ENCODE assay signal across 11 mouse cellular contexts in genomic region chrX:143906699-143907471, GRCm38 (mm10). TPM values are rescaled to one million over a fixed set of nuclear protein-coding genes. Genes with fewer than 3 reads are reported as not detected.
DNase-seq lines count a peak whose midpoint lies in the region; ATAC-seq and TF ChIP-seq lines count a peak whose summit lies in the region.
"Had no signal": no experiment of that assay in that cellular context is flagged by ENCODE, and none has a peak within 500 bp of the region (broad histone marks: within the 10 kb centered on the region; RNA-seq: fewer than 3 reads in every experiment).

No protein-coding gene starts in this region.

- ATAC-seq in limb, embryonic 14.5 days (ENCODE audit: low FRiP score, low read depth), result peak; percentile 80; the same call in 1 of the 2 replicates
- ATAC-seq in stomach, embryonic 16.5 days (ENCODE audit: insufficient read depth, low FRiP score), result peak; percentile 77; the same call in 1 of the 2 replicates

- peak; percentile 56 for DNase-seq in embryo, embryonic 10 days (ENCODE audit: low spot score)
- DNase-seq in embryo, embryonic 9.5 days (ENCODE audit: extremely low spot score), result no peak
- DNase-seq in right cerebral cortex, adult 18-20 months, result peak; percentile 10
- DNase-seq in right cerebral cortex, postnatal 36 days (ENCODE audit: low spot score in 2 of 2), result no peak
- DNase-seq in limb, embryonic 14.5 days (ENCODE audit: low spot score), result peak; percentile 56
- DNase-seq in adrenal gland, postnatal 36 days, result no peak
- DNase-seq in adrenal gland, adult 2 months, result no peak
- DNase-seq: layer of hippocampus, postnatal 36 days had no signal

- no peak overlapping the region for H3K4me2 ChIP-seq in limb, embryonic 14.5 days (replicated peaks; ENCODE audit: low read depth, low read length, severe bottlenecking)
- H3K4me2 ChIP-seq in stomach, embryonic 16.5 days (ENCODE audit: low read depth, low read length), result no peak overlapping the region

- no peaks in the 10 kb centered on the region for H3K27me3 ChIP-seq in limb, embryonic 14.5 days (ENCODE audit: control insufficient read depth, insufficient read depth, low read length)
- H3K27me3 ChIP-seq in stomach, embryonic 16.5 days (ENCODE audit: control insufficient read depth, insufficient read depth, low read length), result no peaks in the 10 kb centered on the region; the same call in 1 of the 2 replicates

- no peaks in the 10 kb centered on the region for H3K4me1 ChIP-seq in limb, embryonic 14.5 days (ENCODE audit: control insufficient read depth, insufficient read depth, low read length)
- H3K4me1 ChIP-seq in stomach, embryonic 16.5 days (ENCODE audit: control insufficient read depth, insufficient read depth, low read length), result no peaks in the 10 kb centered on the region; the same call in 1 of the 2 replicates
- H3K4me1 ChIP-seq: heart, embryonic 10.5 days had no signal

- H3K36me3 ChIP-seq in limb, embryonic 14.5 days (ENCODE audit: control insufficient read depth, insufficient read depth, low read length), result no peaks in the 10 kb centered on the region
- H3K36me3 ChIP-seq in stomach, embryonic 16.5 days (ENCODE audit: control insufficient read depth, insufficient read depth, low read length), result no peaks in the 10 kb centered on the region
- H3K36me3 ChIP-seq: heart, embryonic 10.5 days had no signal

- H3K9me3 ChIP-seq in limb, embryonic 14.5 days (ENCODE audit: control insufficient read depth, low read length), result no peaks in the 10 kb centered on the region
- no peaks in the 10 kb centered on the region for H3K9me3 ChIP-seq in stomach, embryonic 16.5 days (replicated peaks; ENCODE audit: control insufficient read depth, low read length)
- H3K9me3 ChIP-seq: heart, embryonic 10.5 days had no signal

- H3K27ac ChIP-seq in limb, embryonic 14.5 days (replicated peaks; ENCODE audit: low read depth, low read length), result no peak overlapping the region
- no peak overlapping the region; the same call in 1 of the 2 replicates for H3K27ac ChIP-seq in stomach, embryonic 16.5 days (ENCODE audit: low read length)
- H3K27ac ChIP-seq: heart, embryonic 10.5 days had no signal

- H3K4me3 ChIP-seq in limb, embryonic 14.5 days (replicated peaks; ENCODE audit: low read length), result no peak overlapping the region
- H3K4me3 ChIP-seq in stomach, embryonic 16.5 days (replicated peaks; ENCODE audit: low read length), result no peak overlapping the region
- H3K4me3 ChIP-seq: heart, embryonic 10.5 days; myocyte had no signal

- H3K9ac ChIP-seq in limb, embryonic 14.5 days (ENCODE audit: low read depth, low read length, severe bottlenecking), result no peak overlapping the region
- H3K9ac ChIP-seq in stomach, embryonic 16.5 days (ENCODE audit: low read length), result no peak overlapping the region

- WGBS in limb, embryonic 14.5 days, result 42% methylated on average over 3 of the region's 3 CpGs
- WGBS in stomach, embryonic 16.5 days, result 21% methylated on average over 3 of the region's 3 CpGs

- no peak for TF ChIP-seq POLR2A in limb, embryonic 14.5 days (IDR thresholded peaks at IDR 0.05; ENCODE audit: borderline replicate concordance, extremely low read depth, insufficient read depth, insufficient read length)

RNA-seq across cellular contexts. Expression of gene Dcx, which starts 26.2 kb away (rescaled TPM):
- polyA plus RNA-seq in limb, embryonic 14.5 days (2012; rRNA removed), result 10.5 TPM in 2 replicates
- 12.2 and 13.0 TPM in 2 replicates for polyA plus RNA-seq in limb, embryonic 14.5 days (2014; fragmentation: Nextera tagmentation; extraction: Ambion mirVana)
- 5.7 and 7.0 TPM in 2 replicates for polyA plus RNA-seq in stomach, embryonic 16.5 days (2015; fragmentation: Nextera tagmentation; extraction: Ambion mirVana)
- under 1 TPM; 0.20 to 0.33 TPM for total RNA-seq in adrenal gland, postnatal 36 days (2021)
- under 1 TPM; 0.55 to 0.62 TPM for total RNA-seq in adrenal gland, adult 2 months (2021)
- polyA plus RNA-seq in adrenal gland, adult 2 months (2012; rRNA removed), result 0.03 TPM in 1 of 2 replicates, not detected in the other

Comparison
In these comparisons a context has a peak if more than half of its experiments do, and no peak if none do; other contexts are left out.
1. DNase-seq: peak in embryo, embryonic 10 days (single experiment), right cerebral cortex, adult 18-20 months (single experiment) and limb, embryonic 14.5 days (single experiment); none in embryo, embryonic 9.5 days (single experiment), right cerebral cortex, postnatal 36 days (0 of 2), adrenal gland, postnatal 36 days (0 of 2) and adrenal gland, adult 2 months (single experiment).